Mouse (Mus musculus): Measurements from ENCODE around the gene Zfp865. TPM values are rescaled to one million over a fixed set of nuclear protein-coding genes. Genes with fewer than 3 reads are reported as not detected.

Gene Zfp865
- total and polyA plus RNA-seq, 3 experiments, result 13.8 to 16.9 (median 13.9) TPM

DNA sequence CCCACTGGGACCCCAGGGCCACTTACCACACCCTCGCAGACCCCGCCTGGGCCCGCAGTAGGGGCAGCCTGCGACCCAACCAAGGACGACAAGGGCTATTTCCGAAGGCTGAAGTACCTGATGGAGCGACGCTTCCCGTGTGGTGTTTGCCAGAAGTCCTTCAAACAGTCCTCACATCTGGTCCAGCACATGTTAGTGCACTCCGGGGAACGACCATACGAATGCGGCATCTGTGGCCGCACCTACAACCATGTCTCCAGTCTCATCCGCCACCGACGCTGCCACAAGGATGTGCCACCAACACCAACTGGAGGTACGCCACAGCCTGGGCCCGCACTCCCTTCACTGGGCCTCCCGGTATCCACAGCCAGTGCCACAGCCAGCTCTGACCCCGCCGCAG is 9.4 kb downstream of the Zfp865 start:
- H3K36me3 ChIP-seq (ENCODE audit: control insufficient read depth, insufficient read depth, low read length), result no peaks in the 10 kb centered on the region
- H3K79me2 ChIP-seq (replicated peaks; ENCODE audit: control insufficient read depth, insufficient read depth, low read length), result peaks cover 3% of the 10 kb centered on the region
- H3K27me3 ChIP-seq (ENCODE audit: control insufficient read depth, insufficient read depth, low read length), result no peaks in the 10 kb centered on the region
- H3K4me1 ChIP-seq (ENCODE audit: control insufficient read depth, insufficient read depth, low read length), result no peaks in the 10 kb centered on the region
- no peak overlapping the region for H3K9ac ChIP-seq (ENCODE audit: low read depth, low read length)
- H3K4me3 ChIP-seq, result no peak overlapping the region
- intact Hi-C loops (cut with DNase I), result no loop called here
- no peak overlapping the region for H3K27ac ChIP-seq
- TF ChIP-seq EP300 (IDR thresholded peaks at IDR 0.05; ENCODE audit: insufficient read depth, low read depth, low read length), result no peak
- TF ChIP-seq POLR2A (IDR thresholded peaks at IDR 0.05; ENCODE audit: insufficient read depth, low read depth, low read length), result no peak
- TF ChIP-seq CTCF (IDR thresholded peaks at IDR 0.05), result no peak
- 94% methylated on average over 22 of the region's 22 CpGs for WGBS
- DNase-seq, result no peak

GRCm38 (mm10) chr7:5029946-5030345 is 9.8 kb downstream of the Zfp865 start:
- intact Hi-C loops (cut with DNase I), result no loop called here
- Histone ChIP-seq H3K4me1 (ENCODE audit: control insufficient read depth, insufficient read depth, low read length) (no peaks in the 10 kb centered on the region), H3K9ac (ENCODE audit: low read depth, low read length) (no peak overlapping the region), H3K79me2 (replicated peaks; ENCODE audit: control insufficient read depth, insufficient read depth, low read length) (peaks cover 3% of the 10 kb centered on the region), H3K4me3 (no peak overlapping the region), H3K36me3 (ENCODE audit: control insufficient read depth, insufficient read depth, low read length) (no peaks in the 10 kb centered on the region), H3K27me3 (ENCODE audit: control insufficient read depth, insufficient read depth, low read length) (no peaks in the 10 kb centered on the region), H3K27ac (no peak overlapping the region)
- TF ChIP-seq CTCF (IDR thresholded peaks at IDR 0.05) (no peak), EP300 (IDR thresholded peaks at IDR 0.05; ENCODE audit: insufficient read depth, low read depth, low read length) (no peak), POLR2A (IDR thresholded peaks at IDR 0.05; ENCODE audit: insufficient read depth, low read depth, low read length) (no peak)
- no peak for DNase-seq
- WGBS, result 94% methylated on average over 21 of the region's 21 CpGs

- TF ChIP-seq CTCF (IDR thresholded peaks at IDR 0.05) (no peak), POLR2A (IDR thresholded peaks at IDR 0.05; ENCODE audit: insufficient read depth, low read depth, low read length) (no peak), EP300 (IDR thresholded peaks at IDR 0.05; ENCODE audit: insufficient read depth, low read depth, low read length) (no peak)
- no peak overlapping the region for H3K27ac ChIP-seq
- H3K9ac ChIP-seq (ENCODE audit: low read depth, low read length), result no peak overlapping the region
- peaks cover 2% of the 10 kb centered on the region; the same call in 1 of the 2 replicates for H3K79me2 ChIP-seq (replicated peaks; ENCODE audit: control insufficient read depth, insufficient read depth, low read length)
- 89% methylated on average over 63 of the region's 63 CpGs for WGBS
- H3K4me3 ChIP-seq, result no peak overlapping the region
- no peaks in the 10 kb centered on the region for H3K27me3 ChIP-seq (ENCODE audit: control insufficient read depth, insufficient read depth, low read length)
- intact Hi-C loops (cut with DNase I), result no loop called here
- no peaks in the 10 kb centered on the region for H3K36me3 ChIP-seq (ENCODE audit: control insufficient read depth, insufficient read depth, low read length)
- no peak for DNase-seq
- H3K4me1 ChIP-seq (ENCODE audit: control insufficient read depth, insufficient read depth, low read length), result no peaks in the 10 kb centered on the region
Observed at GRCm38 (mm10) chr7:5030554-5031275, 10.5 kb downstream of the Zfp865 start.

GRCm38 (mm10) chr7:5031496-5031895 is 11.3 kb downstream of the Zfp865 start:
- Histone ChIP-seq H3K27me3 (ENCODE audit: control insufficient read depth, insufficient read depth, low read length) (no peaks in the 10 kb centered on the region), H3K27ac (no peak overlapping the region), H3K9ac (ENCODE audit: low read depth, low read length) (no peak overlapping the region), H3K4me3 (no peak overlapping the region), H3K36me3 (ENCODE audit: control insufficient read depth, insufficient read depth, low read length) (no peaks in the 10 kb centered on the region), H3K79me2 (replicated peaks; ENCODE audit: control insufficient read depth, insufficient read depth, low read length) (peaks cover 2% of the 10 kb centered on the region; the same call in 1 of the 2 replicates), H3K4me1 (ENCODE audit: control insufficient read depth, insufficient read depth, low read length) (no peaks in the 10 kb centered on the region)
- WGBS, result 87% methylated on average over 46 of the region's 46 CpGs
- no peak for DNase-seq
- TF ChIP-seq POLR2A (IDR thresholded peaks at IDR 0.05; ENCODE audit: insufficient read depth, low read depth, low read length), result no peak
- no peak for TF ChIP-seq CTCF (IDR thresholded peaks at IDR 0.05)
- no peak for TF ChIP-seq EP300 (IDR thresholded peaks at IDR 0.05; ENCODE audit: insufficient read depth, low read depth, low read length)
- intact Hi-C loops (cut with DNase I), result no loop called here

- H3K36me3 ChIP-seq (ENCODE audit: control insufficient read depth, insufficient read depth, low read length), result no peaks in the 10 kb centered on the region; the same call in 1 of the 2 replicates
- peaks cover 2% of the 10 kb centered on the region; the same call in 1 of the 2 replicates for H3K79me2 ChIP-seq (replicated peaks; ENCODE audit: control insufficient read depth, insufficient read depth, low read length)
- DNase-seq, result no peak
- H3K4me1 ChIP-seq (ENCODE audit: control insufficient read depth, insufficient read depth, low read length), result no peaks in the 10 kb centered on the region; the same call in 1 of the 2 replicates
- no peak for TF ChIP-seq POLR2A (IDR thresholded peaks at IDR 0.05; ENCODE audit: insufficient read depth, low read depth, low read length)
- no peak within 1 kb of the TSS for H3K4me3 ChIP-seq
- no peak within 1 kb of the TSS for H3K9ac ChIP-seq (ENCODE audit: low read depth, low read length)
- H3K27ac ChIP-seq, result no peak within 1 kb of the TSS
- intact Hi-C loops (cut with DNase I), result no loop called here
- H3K27me3 ChIP-seq (ENCODE audit: control insufficient read depth, insufficient read depth, low read length), result no peaks in the 10 kb centered on the region
- 88% methylated on average over 3 of the region's 3 CpGs for WGBS
Observed at GRCm38 (mm10) chr7:5033818-5034217, 13.6 kb downstream of the Zfp865 start, which contains the start of gene 4632433K11Rik. Gene 4632433K11Rik, plus strand, starts transcription at chr7:5034118.

DNA sequence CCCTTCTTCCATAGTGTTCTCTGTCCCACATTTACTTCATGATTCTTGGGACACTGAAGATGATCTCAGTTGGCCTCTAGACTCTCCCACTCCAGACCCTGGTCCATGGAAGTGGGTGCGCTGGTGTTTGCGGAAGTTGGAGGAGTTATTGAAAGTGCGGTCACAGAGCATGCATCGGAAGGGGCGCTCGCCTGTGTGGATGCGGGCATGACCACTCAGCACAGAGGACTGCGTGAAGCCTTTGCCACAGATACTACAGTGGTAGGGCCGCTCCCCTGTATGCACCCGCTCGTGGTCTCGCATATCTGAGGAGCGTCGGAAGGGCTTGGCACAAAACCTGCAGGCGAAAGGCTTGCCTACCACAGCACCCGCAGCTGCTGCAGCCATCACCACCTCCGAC is 15.5 kb downstream of the Zfp865 start:
- intact Hi-C loops (cut with DNase I), result loop anchor here (2.0 kb wide), 1 partner anchor 15 kb away; the partner anchor contains the start of gene Zfp580
- WGBS, result 94% methylated on average over 17 of the region's 17 CpGs
- no peak for TF ChIP-seq POLR2A (IDR thresholded peaks at IDR 0.05; ENCODE audit: insufficient read depth, low read depth, low read length)
- no peak for TF ChIP-seq CTCF (IDR thresholded peaks at IDR 0.05)
- no peak for TF ChIP-seq EP300 (IDR thresholded peaks at IDR 0.05; ENCODE audit: insufficient read depth, low read depth, low read length)
- Histone ChIP-seq H3K9ac (ENCODE audit: low read depth, low read length) (no peak overlapping the region), H3K79me2 (replicated peaks; ENCODE audit: control insufficient read depth, insufficient read depth, low read length) (no peaks in the 10 kb centered on the region), H3K27me3 (ENCODE audit: control insufficient read depth, insufficient read depth, low read length) (no peaks in the 10 kb centered on the region), H3K27ac (no peak overlapping the region), H3K36me3 (ENCODE audit: control insufficient read depth, insufficient read depth, low read length) (no peaks in the 10 kb centered on the region; the same call in 1 of the 2 replicates), H3K4me3 (no peak overlapping the region), H3K4me1 (ENCODE audit: control insufficient read depth, insufficient read depth, low read length) (no peaks in the 10 kb centered on the region; the same call in 1 of the 2 replicates)
- no peak for DNase-seq

Measured in heart, adult 2 months (tissue).